Mouse (Mus musculus) monocyte, adult 5-6 weeks (primary cell): ENCODE measurements around the gene Tigd3. TPM values are rescaled to one million over a fixed set of nuclear protein-coding genes. Genes with fewer than 3 reads are reported as not detected.

Source experiments
- ATAC-seq: fragments of 153-309, 156-312 bp; replicated peaks from 2 replicates; pipeline ENCODE4 v1.8.0; 2017; ENCODE audit warnings: mild to moderate bottlenecking; ENCODE audit not compliant: low TSS enrichment, insufficient number of reproducible peaks, severe bottlenecking, poor library complexity, low FRiP score
- total RNA-seq: library from RNA; stranded (forward); fragments of 200-1000, 200-491, 200-594 nt; gene quantifications from 3 replicates; pipeline ENCODE4 v1.2.3, GENCODE M21; 2017

The Tigd3 gene
- total RNA-seq, 1 experiment from 2014 or later, result 0.95 TPM

DNA sequence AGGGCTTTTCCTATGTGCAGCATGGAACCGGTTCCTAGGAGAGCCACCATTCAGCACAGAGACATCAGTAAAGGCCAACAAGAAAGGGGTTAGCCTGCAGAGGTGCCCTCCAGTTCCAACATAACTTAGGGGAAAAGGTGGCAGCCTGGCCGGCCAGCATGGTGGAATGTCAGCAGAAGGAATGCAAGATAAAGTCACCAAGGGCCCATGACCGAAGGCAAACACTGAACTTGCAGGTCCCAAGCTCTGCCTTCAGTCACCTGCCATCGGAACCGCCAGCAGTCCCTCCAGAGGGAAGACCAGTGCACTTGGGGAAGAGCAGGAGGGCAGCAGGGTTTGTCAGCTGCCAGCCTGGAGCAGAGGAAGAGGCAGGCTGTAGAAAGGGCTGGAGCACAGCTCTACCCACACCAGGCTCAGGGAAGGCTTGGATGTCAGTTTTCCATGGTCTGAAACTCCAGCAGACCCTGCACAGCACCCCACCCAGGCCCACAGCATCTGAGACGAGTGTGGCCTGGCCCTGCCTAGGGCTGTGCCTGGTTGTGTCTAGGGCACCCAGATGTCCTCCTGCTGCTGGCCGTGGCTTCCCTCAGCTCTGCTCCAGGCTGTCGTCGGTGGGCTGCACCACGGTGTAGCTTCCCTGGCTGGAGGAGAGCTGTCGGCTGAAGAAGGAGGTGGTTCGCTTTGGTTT lies 41.8 kb downstream of the Tigd3 start:
- no peak for ATAC-seq

DNA sequence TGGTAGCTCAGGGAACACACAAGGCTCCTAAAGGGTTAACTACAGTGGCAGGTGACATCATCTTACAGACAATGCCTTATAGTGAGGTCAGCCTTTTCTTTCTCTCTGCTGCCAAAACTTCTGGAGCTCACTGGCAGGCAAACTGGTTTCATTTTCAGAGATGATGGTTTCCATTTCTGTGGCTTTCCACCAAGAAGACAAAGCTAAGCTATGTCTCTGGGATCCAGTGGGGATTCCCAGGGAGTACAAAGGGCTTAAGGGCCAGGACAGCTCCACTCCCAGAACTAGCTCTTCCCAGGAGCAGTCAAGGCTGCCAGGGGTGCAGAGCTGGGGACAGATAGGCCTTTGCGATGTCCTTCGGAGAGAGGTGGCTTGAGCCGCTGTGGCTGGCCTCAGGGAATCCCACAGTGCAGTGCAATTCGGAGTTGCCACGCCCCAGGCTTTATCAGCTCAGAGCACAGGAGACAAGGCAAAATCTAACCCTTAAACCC lies 42.4 kb downstream of the Tigd3 start:
- no peak for ATAC-seq

DNA sequence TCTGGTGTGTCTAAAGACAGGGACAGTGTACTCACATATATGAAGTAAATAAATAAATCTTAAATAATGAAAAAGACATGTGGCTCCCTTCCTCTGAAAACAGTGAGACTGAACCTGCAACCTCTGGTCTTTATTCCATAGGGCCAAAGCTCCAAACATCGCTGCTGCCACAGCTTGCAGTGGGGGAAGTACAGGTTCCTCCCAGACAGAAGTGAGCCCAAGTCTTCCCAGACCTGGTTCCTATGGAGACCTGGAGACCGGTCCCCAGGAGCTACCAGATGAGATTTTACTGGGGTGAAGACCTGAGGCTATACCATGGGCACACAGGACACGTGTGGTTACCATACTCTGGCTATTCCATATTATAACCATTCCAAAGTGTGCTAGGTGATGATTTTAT lies 43.1 kb downstream of the Tigd3 start:
- no peak for ATAC-seq

DNA sequence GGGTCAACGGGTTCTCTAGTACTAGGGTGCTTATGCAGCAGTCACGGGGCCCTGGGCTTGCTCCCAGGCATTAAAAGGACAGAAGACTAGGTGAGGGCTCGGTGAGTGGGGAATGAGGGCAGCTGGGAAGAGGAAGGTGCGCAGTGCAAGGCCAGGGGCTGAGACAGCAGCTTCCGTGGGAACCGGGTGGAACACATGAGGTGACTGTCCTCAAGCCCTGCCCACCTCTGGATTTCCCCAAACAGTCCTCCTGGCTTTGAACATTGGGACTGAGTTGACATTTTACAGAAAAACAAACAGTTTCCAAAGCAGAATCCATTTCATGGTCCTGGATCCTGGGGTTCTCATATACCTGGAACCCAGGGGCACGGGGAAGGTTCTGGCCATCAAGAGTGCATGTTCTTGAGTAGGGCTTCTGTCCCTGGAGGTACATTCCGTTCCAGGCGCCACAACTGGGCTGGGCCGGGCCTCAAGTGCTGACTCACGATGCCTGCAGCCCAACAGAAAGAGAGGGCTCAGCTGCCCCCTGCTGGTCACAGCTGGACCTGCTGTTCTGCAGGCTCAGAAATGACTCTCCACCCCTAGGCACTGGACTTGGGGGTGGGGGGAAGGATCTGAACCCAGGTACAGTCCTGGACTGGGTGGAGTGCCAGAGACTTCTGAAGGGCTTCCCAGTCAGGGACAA lies 44.0 kb downstream of the Tigd3 start:
- peak; percentile 20 for ATAC-seq

DNA sequence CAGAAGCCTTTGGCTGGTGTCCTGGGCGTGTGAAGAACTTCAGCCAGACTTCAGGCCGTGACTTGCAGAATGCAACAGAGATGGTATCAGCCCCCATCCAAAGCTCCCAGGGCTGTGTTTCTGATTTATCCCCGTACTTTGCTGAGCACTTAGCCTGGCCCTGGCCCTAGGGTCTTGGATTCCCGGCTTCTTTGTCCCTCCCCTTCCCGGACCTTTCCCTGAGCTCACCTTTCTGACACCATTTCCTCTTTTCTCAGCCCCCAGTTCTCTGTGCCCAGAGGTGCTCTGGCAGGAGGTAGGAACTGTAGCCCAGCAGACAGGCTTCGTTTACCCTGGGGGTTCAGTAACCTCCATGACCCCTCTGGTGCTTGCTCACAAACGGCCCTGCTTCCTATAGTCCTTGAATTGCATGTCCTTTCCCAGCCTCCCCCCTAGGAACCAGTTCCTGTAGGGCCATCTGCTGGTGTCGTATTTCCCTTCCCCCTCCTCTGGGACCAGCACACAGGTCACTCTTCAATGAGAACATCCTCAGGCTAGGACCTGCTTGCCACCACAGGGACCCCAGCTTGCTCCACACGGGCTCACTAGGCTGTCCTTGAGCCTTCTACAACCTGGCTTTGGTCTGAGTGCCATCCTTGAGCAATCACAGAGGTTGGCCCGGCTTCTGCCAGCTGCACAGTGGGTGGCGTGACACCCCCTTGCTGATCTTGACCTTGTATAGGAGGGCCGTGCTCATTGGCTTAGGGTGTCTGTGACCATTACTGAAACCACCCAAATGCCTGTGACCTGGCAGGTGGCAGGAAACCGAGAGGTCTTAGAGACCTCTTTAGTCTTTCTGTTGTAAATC lies 44.9 kb downstream of the Tigd3 start:
- peak; percentile 7; the same call in 1 of the 2 replicates for ATAC-seq

DNA sequence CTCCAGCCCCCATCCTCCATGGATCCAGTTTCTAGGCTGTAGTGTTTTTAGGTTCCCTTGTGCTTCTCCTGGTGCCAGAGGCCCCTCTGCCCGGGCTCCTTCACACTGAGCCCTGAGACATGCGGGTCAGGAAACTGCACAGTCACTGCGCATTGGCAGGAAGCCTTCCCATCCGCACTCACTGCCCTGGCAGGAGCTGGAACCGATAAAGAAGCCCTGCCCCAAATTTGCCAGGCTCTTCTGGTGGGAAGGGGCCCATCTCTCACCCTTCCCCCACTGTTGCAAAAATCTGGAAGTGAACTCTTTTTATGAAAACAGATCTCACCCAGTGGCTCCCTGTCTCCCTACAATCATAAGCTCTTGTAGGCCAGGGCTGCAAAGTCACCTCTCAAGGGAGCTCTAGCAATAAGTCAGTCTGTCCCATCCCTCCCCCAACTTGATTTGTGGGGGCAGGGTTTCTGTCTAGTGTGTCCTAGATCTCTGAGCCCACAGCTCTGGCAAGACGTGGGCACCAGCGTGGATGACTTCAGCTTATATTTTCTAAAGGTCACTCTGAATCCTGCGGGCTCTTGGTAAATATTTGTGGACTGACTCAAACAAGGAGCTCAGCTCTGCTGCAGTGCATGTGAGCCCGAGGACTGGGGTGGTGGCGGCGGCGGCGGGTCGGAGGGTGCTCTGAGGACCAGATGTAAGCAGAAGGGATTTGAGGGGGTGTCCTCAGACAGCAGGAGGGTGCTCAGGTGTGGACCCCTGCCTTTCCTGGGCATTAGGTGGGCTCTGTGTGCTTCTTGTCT lies 45.7 kb downstream of the Tigd3 start:
- ATAC-seq, result no peak

DNA sequence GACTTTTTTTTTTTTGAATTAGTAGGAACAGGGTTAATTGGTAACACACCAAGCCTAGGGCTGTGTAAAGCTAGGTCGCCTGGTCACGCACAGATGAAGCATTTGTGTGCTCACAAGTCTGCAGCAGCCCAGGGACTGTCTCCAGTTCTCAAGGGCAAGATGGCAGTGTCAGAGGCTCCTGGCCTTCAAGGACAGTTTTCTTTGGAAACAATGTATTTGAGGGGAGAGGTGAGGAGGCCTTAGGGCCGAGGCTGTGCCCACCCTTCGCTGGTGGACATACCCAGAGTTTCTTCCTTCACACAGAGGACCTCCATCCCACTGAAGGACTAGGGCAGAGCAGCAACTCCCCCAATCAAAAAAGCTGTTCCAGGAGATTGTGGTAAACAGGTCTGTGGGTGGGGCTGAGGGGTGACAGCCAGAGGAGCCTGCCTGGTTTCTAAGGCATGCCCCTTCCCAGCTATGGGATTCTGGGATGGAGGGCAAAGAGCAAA lies 46.6 kb downstream of the Tigd3 start:
- ATAC-seq, result no peak

DNA sequence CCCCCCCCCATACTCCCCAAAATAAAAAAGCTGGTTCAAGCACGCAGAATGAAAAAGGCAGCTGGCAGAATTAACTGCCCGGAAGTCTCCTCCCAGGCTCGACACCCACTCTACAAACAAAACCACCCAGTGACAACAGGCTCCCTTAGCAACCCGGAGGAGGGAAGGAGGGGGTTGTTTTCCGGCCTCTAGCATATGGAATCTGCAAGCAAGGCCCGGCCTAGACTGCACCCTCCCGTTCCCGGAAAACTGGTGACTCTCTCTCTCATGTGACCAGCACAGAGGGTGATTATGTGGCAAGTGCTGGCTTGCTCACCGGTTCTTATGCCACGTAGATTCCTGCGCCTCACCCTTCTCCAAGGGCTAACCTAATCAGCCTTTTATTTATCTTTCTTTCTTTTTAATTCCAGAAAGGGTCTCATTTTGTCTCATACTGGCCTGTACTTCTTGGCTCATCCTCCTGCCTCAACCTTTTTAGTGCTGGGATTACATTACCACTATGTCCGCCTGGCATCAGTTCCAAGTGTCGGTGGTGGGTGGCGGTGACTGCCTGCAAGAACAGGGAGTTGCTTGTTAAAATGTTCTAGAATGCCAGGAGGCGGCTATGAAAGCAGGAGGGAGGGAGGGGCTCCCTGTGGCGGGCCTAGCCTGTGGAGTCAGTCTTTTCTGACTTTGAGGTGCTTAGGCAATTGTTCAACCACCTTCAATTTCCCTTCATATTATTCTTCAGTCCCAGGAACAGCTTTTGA lies 47.2 kb downstream of the Tigd3 start:
- peak; percentile 10 for ATAC-seq

DNA sequence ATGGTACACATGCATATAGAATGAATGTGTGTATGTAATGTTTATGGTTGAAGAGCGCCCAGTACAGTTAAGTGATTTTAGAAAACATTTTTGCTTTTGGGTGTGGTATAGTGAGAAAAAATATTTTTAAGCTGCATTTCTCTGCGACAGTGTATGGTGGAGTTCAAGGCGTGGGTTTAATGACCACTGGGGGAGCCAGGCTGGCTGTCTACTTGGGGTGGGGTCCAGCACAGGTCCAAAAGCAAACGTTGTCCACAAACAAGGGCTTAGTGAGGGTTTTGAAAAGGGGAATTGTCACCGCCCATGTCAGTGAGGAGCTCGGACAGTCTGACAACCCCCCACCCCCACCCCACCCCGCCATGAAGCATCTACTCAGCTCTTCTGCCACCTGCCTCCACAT lies 47.8 kb downstream of the Tigd3 start:
- no peak for ATAC-seq

DNA sequence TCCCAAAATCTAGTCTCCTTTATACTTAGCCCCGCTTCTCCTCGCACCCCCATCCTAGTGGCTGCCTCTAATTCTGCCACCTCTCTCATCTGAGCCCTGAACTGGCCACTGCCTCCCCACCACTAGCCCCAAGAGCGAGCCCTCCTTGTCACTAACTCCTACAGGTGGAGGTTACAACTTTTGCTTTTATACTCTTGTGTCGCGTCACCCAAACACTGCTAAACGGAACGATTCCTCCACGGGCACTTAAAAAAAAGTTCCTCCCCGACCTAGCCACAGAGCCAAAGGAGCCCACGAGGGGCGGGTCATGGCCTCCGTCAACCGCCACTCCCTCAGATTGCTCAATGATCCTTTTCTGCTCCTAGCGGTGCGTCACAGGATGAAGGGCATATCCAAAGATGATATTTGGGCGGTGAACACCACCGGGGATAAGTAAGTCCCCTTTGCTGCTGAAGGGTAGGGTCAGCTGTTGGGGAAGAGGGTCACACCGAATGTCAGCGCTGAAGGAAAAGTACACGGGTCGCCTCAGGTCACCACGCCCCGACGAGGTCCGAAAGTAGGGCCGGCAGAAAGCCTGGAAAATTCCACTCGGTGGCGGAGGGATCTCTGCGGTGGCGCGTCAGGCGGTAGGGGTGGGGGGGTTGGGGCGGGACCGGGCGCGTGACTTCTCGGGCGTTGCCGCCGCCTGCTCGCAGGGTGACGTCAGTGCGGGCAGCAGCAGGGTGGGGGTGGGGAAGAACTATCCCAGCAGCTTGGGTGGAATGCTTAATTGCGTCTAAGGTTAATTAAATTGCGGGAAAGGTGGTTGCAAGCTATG lies 48.4 kb downstream of the Tigd3 start:
- ATAC-seq, result peak; percentile 21

DNA sequence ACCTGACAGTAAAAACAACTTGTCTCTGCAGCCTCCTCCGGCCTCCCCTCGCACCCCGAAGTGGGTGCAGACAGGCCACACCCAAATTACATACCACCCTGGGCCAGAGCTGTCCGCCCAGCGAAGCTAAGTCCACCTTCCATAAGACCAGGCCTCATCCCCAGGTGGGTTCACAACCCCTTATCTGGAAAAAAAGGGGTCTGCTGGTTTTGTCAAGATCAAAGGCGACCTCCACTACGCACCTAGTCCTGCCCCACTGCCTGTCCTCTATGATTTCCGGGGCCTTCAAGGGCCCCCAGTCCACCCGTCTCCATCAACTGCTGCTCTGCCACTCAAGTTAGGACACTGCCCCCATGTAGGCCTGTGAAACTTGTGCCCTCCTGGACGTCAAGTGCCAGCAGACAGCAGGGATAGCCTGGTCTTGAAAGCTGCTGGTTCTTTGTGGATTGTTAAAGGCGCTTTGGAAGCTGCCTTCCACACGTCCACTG lies 49.1 kb downstream of the Tigd3 start:
- no peak for ATAC-seq

DNA sequence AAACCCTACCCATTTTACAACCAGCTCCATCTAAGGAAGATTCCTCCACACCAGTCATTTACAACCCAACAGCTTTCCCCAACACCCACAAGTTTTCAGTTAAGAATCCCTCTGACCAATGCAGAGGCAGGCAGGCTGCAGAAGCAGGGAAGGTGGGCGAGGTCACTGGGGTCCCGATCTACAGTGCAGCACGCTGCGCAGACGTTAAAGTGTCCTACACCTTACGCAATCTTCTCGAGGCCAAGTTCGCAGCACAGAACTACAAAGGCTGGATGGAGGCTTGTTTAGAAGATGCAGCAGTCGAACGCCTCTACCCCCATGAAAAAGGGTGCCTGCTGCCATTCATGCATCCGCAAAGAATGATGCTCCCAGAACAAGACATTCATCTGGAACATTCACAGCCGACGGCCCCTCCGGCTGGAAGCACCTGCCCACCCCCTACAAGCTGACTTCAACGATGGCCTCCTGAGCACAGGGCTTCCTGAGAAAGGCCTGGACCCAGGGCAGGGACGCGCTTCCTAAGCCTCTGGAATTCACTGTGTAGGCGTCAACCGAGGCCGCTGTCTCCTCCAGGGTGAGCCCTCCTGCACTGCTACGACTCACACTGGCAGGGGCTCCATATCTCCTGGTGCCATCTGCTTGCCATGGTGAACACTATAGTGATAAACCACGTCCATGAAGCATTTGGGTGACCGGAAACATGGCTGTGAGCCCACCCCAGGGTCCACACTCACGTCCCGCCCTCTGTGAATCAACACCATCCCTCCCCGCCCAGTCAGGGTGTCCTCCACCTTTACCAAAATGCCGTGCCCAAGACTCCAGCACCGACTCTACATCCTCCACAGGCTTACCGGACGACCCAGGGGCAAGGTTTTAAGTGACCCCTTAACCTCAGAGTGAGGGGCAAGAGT lies 49.9 kb downstream of the Tigd3 start:
- ATAC-seq, result no peak

DNA sequence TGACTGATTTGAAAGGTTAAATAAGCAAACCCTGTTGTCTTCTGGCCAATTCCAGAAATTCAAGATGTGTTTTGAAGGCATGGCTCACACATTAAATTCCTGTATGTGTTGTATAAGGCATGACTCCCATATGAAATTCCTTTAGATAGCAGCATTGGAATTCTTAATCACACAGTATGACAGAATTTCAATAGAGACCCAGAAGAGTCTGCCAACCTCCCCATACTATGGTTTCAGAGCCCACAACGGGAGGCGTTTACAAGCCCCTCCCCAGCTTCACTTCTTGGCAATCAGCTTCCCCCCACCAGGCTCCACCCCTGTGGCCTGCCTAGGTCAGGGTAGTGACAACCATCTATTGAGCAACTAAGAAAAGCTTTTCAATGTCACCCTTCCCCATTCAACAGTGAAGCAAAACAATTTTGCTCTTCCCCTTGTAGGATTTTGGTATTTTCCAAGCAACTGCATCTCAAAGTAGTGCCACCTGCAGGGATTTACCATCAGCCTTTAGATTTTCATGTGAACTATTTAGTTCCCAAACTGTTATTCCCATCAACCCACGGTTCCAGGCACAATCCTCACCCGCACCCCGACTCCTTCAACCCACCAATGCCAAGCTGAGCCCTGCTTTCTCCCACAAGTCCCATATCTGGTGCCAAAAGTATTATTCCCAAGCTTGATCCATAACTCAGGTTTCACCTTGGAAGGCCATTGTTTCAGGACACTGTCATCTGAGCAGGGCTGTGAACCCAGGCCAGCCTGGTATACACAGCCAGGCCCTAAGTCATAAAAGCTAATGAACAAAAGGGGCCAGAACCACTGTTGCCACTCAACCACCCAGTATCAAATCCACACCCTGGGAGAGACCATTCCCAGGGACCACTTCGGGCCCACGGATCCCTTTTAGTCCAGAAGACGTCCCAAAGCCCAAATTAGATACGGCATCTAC lies 50.9 kb downstream of the Tigd3 start:
- ATAC-seq, result no peak

DNA sequence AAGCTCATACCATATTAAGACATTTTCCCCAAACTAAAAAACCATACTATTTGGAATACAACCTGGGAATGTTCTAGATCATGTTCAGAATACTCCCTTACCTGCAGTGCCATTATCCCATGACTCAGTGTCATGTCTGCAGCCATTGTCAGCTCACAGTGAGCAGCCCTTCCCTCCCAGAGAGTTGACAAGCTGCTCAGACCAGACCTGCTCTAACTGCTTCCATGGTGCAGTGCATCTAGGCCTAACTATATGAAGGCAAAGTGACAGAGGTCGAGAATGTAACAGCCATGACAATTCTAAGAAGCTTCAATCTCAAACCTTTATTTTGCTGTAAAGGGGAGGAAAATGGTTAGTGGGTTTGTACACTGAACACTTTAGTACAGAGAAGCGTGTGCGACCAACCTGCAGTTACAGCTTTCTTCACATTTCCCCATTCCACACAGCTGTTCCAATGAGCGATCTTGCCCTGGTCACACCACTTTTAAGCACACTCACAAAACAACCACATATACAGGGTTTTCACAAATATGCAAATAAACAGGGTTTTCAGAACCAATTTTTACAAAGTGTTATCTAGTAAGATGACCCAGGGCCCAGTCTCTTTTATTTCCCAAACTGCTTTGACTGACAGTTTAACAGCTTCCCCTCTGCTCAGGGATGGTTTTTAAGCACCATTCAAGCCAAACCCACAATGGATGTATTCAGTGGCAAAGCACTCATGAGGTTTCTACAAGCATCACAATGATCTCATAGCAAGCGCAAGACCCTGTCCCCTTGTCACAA lies 51.8 kb downstream of the Tigd3 start:
- no peak for ATAC-seq
